Mouse (Mus musculus): ENCODE data around the gene Gm28035. TPM values are rescaled to one million over a fixed set of nuclear protein-coding genes. Genes with fewer than 3 reads are reported as not detected.

Gm28035 gene
- polyA plus RNA-seq, 1 experiment, result not detected

DNA sequence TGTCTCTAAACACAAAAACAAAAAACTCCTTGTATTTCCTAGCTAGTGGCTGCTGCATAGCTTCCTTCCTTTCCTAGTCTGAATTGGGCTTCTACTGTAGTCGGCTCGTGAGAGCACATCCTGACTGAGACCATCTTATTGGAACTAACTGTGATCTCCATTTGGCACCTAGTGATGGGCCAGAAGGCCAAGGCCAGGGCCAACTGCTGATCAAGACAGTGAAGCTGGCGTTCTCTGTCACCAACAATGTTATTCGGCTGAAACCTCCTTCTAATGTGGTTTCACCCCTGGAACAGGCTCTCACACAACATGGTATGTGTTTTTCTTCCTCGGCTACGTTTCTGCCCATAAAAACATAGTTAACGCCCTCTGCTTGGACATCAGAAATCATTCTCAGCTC, 86.9 kb downstream of the Gm28035 start:
- no peak overlapping the region for H3K27ac ChIP-seq (ENCODE audit: insufficient read depth, low read depth, low read length)
- WGBS, result 85% methylated on average over 7 of the region's 7 CpGs
- no peaks in the 10 kb centered on the region for H3K4me1 ChIP-seq (ENCODE audit: control insufficient read depth, insufficient read depth, low read length)
- H3K4me3 ChIP-seq (ENCODE audit: insufficient read depth, low read depth, low read length), result no peak overlapping the region
- no peak for TF ChIP-seq POLR2A (IDR thresholded peaks at IDR 0.05; ENCODE audit: insufficient read depth, low read depth, low read length)
- no peak for TF ChIP-seq CTCF (IDR thresholded peaks at IDR 0.05; ENCODE audit: insufficient read depth, low read depth, low read length)

DNA sequence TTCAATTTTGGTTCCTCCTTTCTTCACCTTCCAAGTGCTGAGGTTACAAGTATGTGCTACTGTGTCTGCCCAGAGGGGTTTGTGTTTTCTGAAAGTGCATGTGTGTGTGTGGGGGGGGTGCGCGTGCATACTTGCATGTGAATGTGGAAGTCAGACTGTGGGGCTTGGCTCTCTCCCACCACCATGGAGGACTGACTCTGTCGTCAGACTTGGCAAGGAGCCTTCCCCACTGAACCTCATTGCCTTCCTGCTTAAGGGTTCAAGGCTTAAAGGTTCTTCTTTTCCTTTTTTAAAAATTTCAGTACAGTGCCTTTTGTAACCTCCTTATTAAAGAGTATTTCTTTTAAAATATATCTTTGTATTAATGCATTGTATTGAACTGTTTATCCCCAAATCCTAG, 88.4 kb downstream of the Gm28035 start:
- no peak for TF ChIP-seq CTCF (IDR thresholded peaks at IDR 0.05; ENCODE audit: insufficient read depth, low read depth, low read length)
- TF ChIP-seq POLR2A (IDR thresholded peaks at IDR 0.05; ENCODE audit: insufficient read depth, low read depth, low read length), result no peak
- WGBS, result 72% methylated on average over 3 of the region's 3 CpGs
- no peaks in the 10 kb centered on the region for H3K4me1 ChIP-seq (ENCODE audit: control insufficient read depth, insufficient read depth, low read length)
- H3K4me3 ChIP-seq (ENCODE audit: insufficient read depth, low read depth, low read length), result no peak overlapping the region
- no peak overlapping the region for H3K27ac ChIP-seq (ENCODE audit: insufficient read depth, low read depth, low read length)

Other genes starting within 250 kb of the Gm28035 start
- gene Wdr34, start 191.7 kb upstream of the Gm28035 start, polyA plus RNA-seq (2012; ENCODE audit: insufficient read depth, insufficient read length, low replicate concordance, missing spikeins), result not detected in 2 replicates
- gene Set, start 183.2 kb upstream of the Gm28035 start, polyA plus RNA-seq (2012; ENCODE audit: insufficient read depth, insufficient read length, low replicate concordance, missing spikeins), result 163 TPM in 1 of 2 replicates, not detected in the other
- gene Pkn3, start 162.9 kb upstream of the Gm28035 start, polyA plus RNA-seq (2012; ENCODE audit: insufficient read depth, insufficient read length, low replicate concordance, missing spikeins), result not detected in 2 replicates
- not detected in 2 replicates for gene Zdhhc12, start 146.9 kb upstream of the Gm28035 start, polyA plus RNA-seq (2012; ENCODE audit: insufficient read depth, insufficient read length, low replicate concordance, missing spikeins)
- not detected in 2 replicates for gene Zer1, start 116.0 kb upstream of the Gm28035 start, polyA plus RNA-seq (2012; ENCODE audit: insufficient read depth, insufficient read length, low replicate concordance, missing spikeins)
- not detected in 2 replicates for gene Tbc1d13, start 106.8 kb upstream of the Gm28035 start, polyA plus RNA-seq (2012; ENCODE audit: insufficient read depth, insufficient read length, low replicate concordance, missing spikeins)
- not detected in 2 replicates for gene Endog, start 69.1 kb upstream of the Gm28035 start, polyA plus RNA-seq (2012; ENCODE audit: insufficient read depth, insufficient read length, low replicate concordance, missing spikeins)
- gene Spout1, start 62.1 kb upstream of the Gm28035 start, polyA plus RNA-seq (2012; ENCODE audit: insufficient read depth, insufficient read length, low replicate concordance, missing spikeins), result not detected in 2 replicates
- gene Kyat1, start 34.7 kb upstream of the Gm28035 start, polyA plus RNA-seq (2012; ENCODE audit: insufficient read depth, insufficient read length, low replicate concordance, missing spikeins), result not detected in 2 replicates
- gene Lrrc8a, start 2.9 kb upstream of the Gm28035 start, polyA plus RNA-seq (2012; ENCODE audit: insufficient read depth, insufficient read length, low replicate concordance, missing spikeins), result not detected in 2 replicates
- not detected in 2 replicates for gene Phyhd1, start 25.6 kb downstream of the Gm28035 start, polyA plus RNA-seq (2012; ENCODE audit: insufficient read depth, insufficient read length, low replicate concordance, missing spikeins)
- not detected in 2 replicates for gene Gm28038, start 40.5 kb downstream of the Gm28035 start, polyA plus RNA-seq (2012; ENCODE audit: insufficient read depth, insufficient read length, low replicate concordance, missing spikeins)
- gene Dolk, start 45.8 kb downstream of the Gm28035 start, polyA plus RNA-seq (2012; ENCODE audit: insufficient read depth, insufficient read length, low replicate concordance, missing spikeins), result not detected in 2 replicates
- gene Nup188, start 45.8 kb downstream of the Gm28035 start, polyA plus RNA-seq (2012; ENCODE audit: insufficient read depth, insufficient read length, low replicate concordance, missing spikeins), result not detected in 2 replicates
- gene Sh3glb2, start 118.8 kb downstream of the Gm28035 start, polyA plus RNA-seq (2012; ENCODE audit: insufficient read depth, insufficient read length, low replicate concordance, missing spikeins), result 562 TPM in 1 of 2 replicates, not detected in the other
- gene Miga2, start 123.7 kb downstream of the Gm28035 start, polyA plus RNA-seq (2012; ENCODE audit: insufficient read depth, insufficient read length, low replicate concordance, missing spikeins), result not detected in 2 replicates
- not detected in 2 replicates for gene Dolpp1, start 151.7 kb downstream of the Gm28035 start, polyA plus RNA-seq (2012; ENCODE audit: insufficient read depth, insufficient read length, low replicate concordance, missing spikeins)
- not detected in 2 replicates for gene Crat, start 175.2 kb downstream of the Gm28035 start, polyA plus RNA-seq (2012; ENCODE audit: insufficient read depth, insufficient read length, low replicate concordance, missing spikeins)
- not detected in 2 replicates for gene Ptpa, start 175.5 kb downstream of the Gm28035 start, polyA plus RNA-seq (2012; ENCODE audit: insufficient read depth, insufficient read length, low replicate concordance, missing spikeins)
- gene Ier5l, start 233.7 kb downstream of the Gm28035 start, polyA plus RNA-seq (2012; ENCODE audit: insufficient read depth, insufficient read length, low replicate concordance, missing spikeins), result not detected in 2 replicates

All from olfactory bulb, adult 2 months (tissue).